Mouse (Mus musculus) adrenal gland, postnatal 4 days (tissue): Measurements from ENCODE around the gene Fmo4. TPM values are rescaled to one million over a fixed set of nuclear protein-coding genes. Genes with fewer than 3 reads are reported as not detected.

Experiments used
- DNase-seq, 2 experiments: peaks; one replicate each; pipeline ENCODE4 v3.0.0; 2021 to 2022; ENCODE audit warnings: low spot score in 2 of 2, mixed read lengths in 2 of 2
- long read RNA-seq, 2 experiments: library from polyadenylated mRNA; stranded (forward); transcript quantifications; one replicate each; pipeline ENCODE4 v2.0.0; 2021
- total RNA-seq, 2 experiments: library from RNA; stranded (reverse); gene quantifications; 2 replicates each; pipeline ENCODE4 v1.2.3; 2021

Gene Fmo4
- total RNA-seq: 1 to 10 TPM; 1.5 to 2.0 TPM
- long read RNA-seq, experiment 1, partial matches to known transcripts: 0 of 2 reads
- long read RNA-seq, experiment 1, other reads (novel, unspliced or antisense): 2 of 2 reads
- long read RNA-seq, experiment 2, partial matches to known transcripts: 1 of 1 reads
- long read RNA-seq, experiment 2, other reads (novel, unspliced or antisense): 0 of 1 reads

DNA sequence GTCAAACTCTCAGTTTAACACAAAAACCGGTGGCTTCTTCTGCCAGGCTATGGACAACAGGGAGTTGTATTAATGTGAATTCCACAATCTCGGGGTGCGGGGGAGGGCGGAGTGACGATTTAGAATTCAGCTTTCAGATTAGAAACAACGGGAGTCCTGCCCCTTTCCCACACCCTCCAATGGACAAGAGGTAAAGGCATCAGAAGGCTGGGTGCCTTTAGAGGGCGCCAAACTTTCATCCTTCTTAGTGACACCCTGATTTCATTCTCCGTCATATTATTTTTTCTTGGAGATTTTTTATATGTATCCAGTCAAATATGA is at the start of gene Fmo4:
Gene Fmo4, minus strand, starts transcription at position 137 of the 321 bp plus-strand sequence.
- DNase-seq: no peak

DNA sequence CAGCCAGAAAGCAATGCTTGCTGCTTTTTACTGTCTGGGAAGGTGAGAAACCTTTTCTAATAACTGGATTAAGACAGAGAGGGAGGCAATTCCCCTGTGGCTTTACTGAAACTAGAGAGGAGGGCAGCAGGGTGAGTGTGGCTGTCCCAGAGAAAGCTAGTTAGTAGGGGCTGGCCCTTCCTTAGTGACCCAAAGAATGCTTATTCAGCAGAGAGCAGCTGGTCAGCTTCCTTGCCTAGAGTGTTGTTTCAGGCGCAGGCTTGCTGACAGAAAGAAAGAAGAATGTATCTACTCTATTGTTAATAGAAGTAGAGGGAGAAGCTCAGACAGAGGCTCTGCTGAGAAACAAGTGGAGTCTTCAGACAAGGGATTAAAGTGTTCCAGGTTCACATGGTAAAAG is 48.6 kb upstream of the Fmo4 start:
- DNase-seq: no peak

- no peak for DNase-seq
Observed at GRCm38 (mm10) chr1:162859996-162860605, 46.3 kb upstream of the Fmo4 start.

DNA sequence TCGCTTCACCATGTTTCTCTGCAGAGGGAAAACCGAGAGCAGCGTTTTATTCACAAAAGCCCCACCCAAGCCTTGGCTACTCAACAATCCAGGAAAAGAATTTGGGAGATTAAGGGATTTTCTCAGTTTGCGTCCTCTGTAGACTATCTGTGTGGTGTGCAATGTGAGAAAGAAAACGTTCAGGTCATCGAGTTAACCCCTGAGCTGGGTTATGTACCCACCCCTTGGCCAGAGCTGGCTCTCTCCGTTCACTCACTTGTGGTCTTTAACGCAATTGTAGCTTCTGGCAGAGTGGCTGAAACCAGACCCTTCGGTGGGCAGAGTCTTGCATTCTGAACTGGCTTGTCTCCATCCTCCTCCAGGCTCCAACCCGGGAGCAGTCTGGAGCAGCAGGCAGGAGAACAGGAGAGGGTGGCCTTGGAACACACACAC is 45.8 kb upstream of the Fmo4 start:
- DNase-seq: no peak

GRCm38 (mm10) chr1:162858748-162859130 is 45.0 kb upstream of the Fmo4 start:
- DNase-seq: no peak

- DNase-seq: no peak
Observed at GRCm38 (mm10) chr1:162857766-162858747, 44.3 kb upstream of the Fmo4 start.

GRCm38 (mm10) chr1:162853812-162854482 is 40.2 kb upstream of the Fmo4 start:
- DNase-seq: no peak

GRCm38 (mm10) chr1:162847554-162847953 is 33.8 kb upstream of the Fmo4 start:
- no peak for DNase-seq

DNA sequence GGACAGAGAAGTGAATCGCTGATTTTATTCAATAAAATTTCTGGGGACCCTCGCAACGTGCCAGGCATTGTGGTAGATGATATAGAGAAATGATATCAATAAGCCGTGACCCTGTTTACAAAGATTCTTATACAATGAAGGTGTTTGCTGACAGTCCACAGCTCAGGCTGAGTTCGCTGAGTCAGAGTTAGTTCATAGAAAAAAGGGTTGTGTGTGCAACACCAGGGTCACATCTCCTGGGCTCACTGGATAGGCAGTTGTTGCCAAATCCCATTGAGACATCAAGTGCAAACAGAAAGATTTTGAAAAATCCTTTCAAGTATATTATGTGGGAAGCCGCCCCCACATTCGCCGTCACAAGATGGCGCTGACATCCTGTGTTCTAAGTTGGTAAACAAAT is 26.4 kb upstream of the Fmo4 start:
- DNase-seq: no peak

DNA sequence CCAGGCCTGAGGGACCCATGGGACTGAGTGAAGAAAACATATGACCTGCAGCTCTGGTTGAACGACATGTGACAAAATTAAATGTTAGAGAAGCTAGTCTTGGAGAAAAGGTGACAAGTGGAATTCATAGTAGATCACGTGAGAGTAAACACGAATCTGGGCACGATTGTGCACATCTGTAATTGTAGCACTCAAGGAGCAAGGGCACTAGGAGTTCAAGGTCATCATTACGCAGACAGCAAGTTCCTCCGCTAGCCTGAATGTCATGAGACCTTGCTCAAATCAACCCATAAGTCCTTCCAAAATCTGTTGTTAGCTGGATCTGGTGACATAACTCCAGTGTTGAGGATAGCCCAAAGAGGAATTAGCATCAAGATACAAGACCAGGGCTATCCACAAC is 25.2 kb upstream of the Fmo4 start:
- DNase-seq: no peak

- no peak for DNase-seq
Observed at GRCm38 (mm10) chr1:162834342-162834741, 20.6 kb upstream of the Fmo4 start.

DNA sequence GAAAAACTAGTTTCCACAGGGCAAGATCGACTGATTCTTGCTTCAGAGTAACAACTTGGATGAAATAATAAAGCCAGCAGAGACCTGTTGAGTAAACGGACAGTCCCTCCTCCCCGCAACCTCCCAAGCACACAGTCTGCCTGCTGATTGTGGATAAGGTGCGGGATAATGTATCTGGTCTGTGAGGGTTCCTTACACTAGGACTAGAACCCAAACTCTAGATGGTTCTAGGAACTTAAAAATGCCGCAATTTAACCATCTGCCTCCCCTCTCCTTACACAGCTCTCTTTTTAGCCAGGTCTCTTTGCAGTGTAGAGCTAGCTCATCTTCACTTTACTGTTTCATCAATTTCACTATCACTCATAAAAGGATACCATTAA is 18.8 kb upstream of the Fmo4 start:
- no peak for DNase-seq

- no peak for DNase-seq
Observed at GRCm38 (mm10) chr1:162831838-162832573, 18.2 kb upstream of the Fmo4 start.

- DNase-seq: no peak
Observed at GRCm38 (mm10) chr1:162819280-162819679, 5.5 kb upstream of the Fmo4 start.

DNA sequence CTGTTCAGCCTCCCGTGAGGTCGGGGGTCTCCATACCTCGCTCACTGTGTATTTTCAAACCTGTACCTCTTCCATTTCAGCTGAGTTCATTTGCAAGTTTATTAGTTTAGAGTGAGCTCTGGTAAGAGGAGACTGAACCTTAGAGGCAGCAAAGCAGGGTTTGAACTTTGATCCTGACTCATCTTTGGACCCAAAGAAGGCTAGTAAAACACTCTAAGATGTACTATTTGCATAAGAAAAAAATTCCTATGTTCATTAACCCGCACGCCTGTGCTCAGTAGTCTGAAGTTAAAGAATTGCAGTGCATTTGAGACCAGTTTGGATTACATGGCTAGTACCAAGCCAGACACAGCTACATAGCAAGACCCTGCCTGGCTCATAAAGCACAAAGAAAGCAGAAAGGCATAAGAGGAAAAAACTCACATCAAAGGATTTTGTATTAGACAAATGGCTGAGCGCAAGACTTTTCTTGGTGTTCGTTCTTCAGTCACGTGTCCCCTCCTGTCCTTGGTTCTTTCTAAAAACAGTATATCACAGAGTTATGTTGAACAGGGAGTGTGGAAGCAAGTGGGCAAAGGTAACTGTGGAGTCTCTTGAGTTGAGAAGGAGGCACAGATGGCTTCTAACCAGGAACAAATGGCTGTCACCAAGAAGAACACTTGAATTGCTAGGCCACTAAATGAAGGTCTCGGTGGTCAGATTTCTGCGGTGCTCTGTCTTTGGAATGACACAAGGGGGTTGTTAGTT is 1.8 kb upstream of the Fmo4 start:
- DNase-seq: no peak

- no peak for DNase-seq
Observed at GRCm38 (mm10) chr1:162814932-162815331, 1.2 kb upstream of the Fmo4 start.

DNA sequence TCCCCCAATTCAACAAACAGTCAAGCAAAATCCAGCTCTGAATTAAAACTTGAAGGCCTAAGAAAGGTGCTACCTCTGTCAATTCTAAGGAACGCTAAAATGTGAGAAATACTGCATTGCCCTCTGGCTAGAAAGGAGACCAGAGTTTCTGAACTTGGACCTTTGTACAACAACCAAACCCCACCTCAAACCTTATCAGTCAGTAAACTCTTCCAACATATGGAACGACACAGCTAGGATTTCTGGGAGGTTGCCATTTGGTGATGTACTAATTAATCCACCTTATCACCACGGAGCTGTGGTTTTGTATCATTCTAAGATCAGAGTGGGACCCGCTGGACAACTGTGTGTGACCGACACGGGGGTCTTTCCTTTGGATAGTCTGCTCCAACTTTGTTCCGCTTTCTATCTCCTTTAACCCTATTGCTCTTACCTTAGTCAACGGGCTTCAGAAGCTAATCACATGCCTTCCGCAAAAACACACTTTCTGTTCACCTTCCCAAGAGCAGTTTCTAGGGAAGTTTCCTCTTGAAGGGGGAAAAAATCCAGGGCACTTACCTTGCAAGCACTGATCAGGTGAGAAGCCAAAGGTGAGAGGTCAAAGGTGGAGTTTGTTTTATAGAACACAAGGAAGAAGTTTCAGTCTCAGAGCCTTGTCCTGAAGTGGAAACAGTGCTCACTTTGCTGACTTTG is 483 bp downstream of the Fmo4 start:
- no peak for DNase-seq

- DNase-seq: no peak
Observed at GRCm38 (mm10) chr1:162808541-162808940, 5.2 kb downstream of the Fmo4 start.

DNA sequence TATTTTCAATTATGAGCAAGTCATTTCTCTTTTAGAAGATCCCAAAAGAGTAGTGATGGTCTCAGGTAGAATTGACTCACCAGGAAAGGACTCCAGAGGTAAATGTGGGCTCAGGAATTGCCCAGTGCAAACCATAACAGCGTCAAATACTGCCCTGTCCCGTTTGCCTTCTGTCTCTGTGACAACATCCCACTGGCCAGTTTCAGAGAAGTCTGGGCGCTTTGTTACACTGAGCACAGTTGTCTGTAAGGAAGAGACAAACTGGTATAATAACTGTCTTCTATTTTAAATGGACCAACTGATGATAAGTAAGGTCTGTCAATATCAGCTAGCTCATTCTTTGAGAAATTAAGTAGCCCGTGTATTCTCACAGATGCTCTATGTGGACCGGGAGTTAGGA is 6.3 kb downstream of the Fmo4 start:
- DNase-seq: no peak

- no peak for DNase-seq
Observed at GRCm38 (mm10) chr1:162805011-162805410, 8.8 kb downstream of the Fmo4 start.
